Mouse (Mus musculus) B cell, adult 2 months (primary cell): ENCODE measurements at regions not wholly inside any gene's neighbourhood (a gene's known extent, or its start where the extent isn't known, plus 50 kb on each side); places are given as distances from the start of the nearest gene placed in this dataset.
"Not testable (repeated sequence)": the region's sequence is repeated elsewhere in the genome, so short reads cannot be mapped to it uniquely, and the experiment has no call there.

Source experiments
- DNase-seq, 2 experiments: peaks; one replicate each; pipeline ENCODE4 v3.0.0; 2022

DNA sequence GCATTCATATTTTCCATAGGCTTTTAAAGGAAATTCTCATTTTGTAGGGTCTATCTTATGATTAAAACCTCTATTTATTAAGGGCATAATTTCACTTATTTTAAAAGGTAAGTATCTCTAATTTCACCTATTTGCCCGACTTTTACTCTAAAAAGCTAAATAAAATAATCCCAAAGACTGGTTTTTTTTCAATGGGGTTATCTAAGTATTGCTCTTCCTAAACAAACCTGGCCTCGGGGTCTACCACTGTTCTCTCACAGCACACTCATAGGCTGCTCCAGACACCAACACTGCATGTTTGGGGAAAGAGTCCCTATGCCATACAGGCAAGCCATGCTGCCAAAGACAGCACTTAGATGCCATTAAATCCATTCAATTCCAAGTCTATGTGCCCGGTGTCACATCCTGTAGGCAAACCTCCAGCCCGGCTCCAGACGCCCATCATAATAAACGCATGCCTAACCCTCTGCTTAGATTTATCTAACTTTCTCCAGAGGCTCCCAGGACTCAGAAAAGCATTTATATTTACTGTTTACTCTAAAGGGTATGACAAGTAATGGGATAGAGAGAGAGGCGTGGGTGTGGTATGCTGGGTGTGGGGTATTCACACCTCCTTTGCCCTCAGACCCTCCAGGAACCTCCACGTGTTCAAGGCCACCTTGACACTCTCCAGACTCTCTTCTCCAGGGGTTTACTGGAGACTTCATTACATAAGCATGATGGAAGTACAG lies 62.5 kb upstream of the Cpm start:
- DNase-seq, result no peak

- peak; percentile 55 to 58 for DNase-seq
Observed at GRCm38 (mm10) chr10:117566204-117566603, 63.1 kb upstream of the Cpm start.

DNA sequence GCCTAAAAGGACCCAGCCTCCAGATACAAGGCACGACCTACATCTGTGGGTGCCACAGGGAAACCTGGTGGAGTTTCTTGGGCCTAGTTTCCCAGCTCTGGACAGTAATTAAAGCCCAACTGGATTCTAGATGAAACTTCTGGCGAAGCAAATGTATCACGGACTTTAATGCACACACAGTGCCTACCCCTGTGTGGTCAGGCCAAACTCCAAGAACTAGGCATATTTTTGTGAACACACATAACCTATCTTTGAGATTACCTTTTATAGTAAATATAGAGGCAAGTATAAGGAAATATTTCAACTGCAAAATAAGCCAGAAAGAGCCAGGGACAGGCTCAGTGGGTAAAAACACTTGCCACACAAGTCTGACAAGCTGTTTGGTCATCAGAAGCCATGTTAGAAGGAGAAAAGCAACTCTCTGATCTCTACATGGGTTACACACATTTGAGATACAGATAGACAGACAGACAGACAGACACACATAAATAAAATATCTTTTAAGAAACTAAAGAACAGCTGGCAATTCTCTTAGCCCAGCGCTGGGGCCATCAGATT lies 63.7 kb upstream of the Cpm start:
- no peak for DNase-seq

DNA sequence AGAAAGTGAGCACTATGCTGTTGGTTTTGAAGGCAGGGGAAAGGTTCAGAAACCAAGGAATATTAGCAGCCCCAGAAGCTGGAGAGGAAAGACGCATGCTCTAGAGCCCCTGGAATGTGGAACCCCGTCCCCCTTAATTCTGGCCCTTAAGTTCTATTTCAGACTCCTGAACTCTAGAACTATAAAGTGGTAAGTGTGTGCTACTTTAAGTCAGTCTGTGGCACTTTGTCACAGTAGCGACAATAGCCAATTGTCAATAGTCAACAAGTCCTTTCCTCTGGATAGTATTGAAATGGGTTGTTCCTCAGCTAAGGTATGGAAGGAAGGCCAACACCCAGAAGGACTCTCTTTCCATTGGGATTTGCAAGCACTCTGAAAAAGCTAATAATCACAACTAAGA lies 64.2 kb upstream of the Cpm start:
- no peak for DNase-seq

- no peak for DNase-seq
Observed at GRCm38 (mm10) chr10:117564118-117565040, 64.9 kb upstream of the Cpm start.

DNA sequence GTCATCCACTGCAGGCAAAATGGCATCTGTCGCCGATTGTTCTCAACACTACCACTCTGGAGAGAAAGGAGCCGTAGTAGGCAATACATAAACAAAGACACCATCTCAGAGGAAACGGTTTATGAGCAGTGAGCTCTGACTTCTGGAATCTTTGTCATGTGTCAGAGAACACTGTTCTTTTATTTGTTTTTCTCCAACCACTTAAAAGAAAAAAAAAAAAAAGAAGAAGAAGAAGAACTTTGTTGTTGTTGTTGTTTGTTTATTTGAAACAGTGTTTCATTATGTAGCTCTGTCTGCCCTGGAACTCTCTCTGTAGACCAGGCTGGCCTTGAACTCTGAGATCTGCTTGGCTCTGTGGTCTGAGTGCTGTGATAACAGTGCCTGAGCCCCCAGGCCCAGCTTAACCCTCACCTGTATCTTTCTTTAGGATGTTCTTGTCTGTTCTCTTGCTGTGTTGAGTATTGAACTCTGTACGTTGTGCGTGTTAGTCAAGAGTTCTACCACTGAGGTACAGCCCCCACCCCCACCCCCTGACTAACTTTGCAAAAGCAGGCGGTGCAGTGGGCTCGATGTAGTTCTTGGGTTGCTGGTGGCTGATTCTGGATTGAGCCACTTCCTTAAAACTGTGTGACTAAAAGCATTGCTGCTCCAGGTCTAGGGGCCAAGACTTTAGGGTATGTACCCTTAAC lies 65.7 kb upstream of the Cpm start:
- DNase-seq, result no peak

GRCm38 (mm10) chr10:117562850-117563248 lies 66.5 kb upstream of the Cpm start:
- DNase-seq, result not testable (repeated sequence)

- DNase-seq, result no peak
Observed at GRCm38 (mm10) chr10:117561909-117562849, 67.1 kb upstream of the Cpm start.

DNA sequence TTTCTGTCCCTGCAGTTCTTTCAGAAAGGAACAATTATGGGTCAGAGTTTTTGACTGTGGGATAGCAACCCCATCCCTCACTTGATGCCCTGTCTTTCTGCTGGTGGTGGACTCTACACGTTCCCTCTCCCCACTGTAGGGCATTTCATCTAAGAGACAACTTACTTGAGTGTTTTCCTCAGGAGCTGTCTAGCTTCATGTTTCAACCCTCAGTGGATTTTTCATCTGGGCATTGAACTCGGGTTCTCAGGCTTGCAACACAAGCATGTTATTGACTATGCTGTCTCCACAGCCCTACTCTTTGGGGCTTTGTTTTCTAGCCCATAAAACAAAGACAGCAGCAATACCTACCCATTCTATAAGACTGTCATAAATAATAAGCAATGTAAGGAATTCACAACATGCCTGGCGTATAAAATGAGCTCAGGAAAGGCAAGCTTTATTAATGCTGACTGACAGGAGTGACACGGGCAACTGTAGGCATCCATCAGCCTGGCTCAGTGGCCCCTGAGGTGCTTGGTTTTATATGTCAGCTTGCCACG lies 68.0 kb upstream of the Cpm start:
- no peak for DNase-seq

DNA sequence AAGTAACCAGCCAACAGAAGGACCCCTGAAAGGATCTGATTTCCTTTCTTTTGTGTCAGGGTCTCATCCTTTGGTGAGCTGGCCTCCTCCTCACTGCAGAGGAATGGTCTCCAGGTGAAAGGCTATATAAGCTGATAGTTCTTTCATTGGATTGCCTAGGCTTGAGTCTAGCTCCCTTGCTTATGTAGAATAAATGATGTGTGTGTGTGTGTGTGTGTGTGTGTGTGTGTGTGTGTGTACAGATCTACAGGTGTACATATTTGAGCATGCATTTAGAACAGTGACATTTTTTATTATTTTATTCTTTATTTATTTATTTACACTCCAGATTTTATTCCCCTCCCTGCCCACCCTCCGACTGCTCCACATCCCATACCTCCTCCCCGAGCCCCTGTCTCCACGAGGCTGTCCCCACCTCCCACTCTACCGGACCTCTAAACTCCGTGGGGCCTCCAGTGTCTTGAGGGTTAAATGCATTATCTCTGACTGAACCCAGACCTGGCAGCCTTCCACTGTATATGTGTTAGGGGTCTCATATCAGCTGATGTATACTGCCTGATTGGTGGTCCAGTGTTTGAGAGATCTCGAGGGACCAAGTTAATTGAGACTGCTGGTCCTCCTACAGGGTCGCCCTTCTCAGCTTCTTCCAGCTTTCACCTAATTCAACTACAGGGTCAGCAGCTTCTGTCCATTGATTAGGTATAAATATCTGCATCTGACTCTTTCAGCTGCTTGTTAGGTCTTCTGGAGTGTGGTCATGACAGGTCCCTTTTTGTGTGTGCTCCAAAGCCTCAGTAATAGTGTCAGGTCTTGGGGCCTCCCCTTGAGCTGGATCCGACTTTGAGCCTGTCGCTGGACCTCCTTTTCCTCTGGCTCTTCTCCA lies 68.7 kb upstream of the Cpm start:
- no peak for DNase-seq

- peak; percentile 74 to 78 for DNase-seq
Observed at GRCm38 (mm10) chr10:117559615-117560395, 69.5 kb upstream of the Cpm start.

DNA sequence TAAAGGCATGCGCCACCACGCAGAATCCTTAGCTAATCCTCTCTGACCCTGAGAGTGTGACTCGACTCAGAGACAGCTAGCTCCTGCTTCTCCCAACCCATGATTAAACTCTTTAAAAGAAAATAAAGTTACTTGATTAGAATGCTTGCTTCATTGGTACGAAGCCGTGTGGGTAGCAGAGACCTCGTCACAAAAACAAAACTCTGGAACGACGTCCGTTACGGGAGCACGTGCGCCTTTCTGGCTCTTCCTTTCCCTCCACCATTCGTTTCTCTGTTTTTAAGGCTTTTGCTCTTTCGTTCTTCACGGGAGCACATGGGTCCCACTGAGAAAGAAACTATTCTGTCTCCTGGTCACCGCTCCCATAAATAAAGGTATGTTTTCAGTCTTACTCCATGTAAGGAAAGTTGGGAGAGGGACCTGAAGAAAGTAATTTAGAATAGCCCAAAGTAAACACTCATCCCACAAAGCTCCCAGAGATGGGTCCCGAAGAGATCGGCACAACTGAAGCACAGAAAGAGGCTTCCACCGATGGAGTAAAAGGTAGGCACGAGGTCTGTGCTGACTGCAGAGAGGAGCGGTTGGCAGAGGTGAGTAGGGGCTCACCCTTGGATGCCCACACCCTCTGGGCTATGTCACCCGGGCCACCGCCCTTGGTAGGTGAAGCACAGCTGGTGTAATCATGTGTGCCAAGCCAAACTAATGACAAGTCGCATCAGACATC lies 70.2 kb upstream of the Cpm start:
- peak; percentile 57 to 63 for DNase-seq

DNA sequence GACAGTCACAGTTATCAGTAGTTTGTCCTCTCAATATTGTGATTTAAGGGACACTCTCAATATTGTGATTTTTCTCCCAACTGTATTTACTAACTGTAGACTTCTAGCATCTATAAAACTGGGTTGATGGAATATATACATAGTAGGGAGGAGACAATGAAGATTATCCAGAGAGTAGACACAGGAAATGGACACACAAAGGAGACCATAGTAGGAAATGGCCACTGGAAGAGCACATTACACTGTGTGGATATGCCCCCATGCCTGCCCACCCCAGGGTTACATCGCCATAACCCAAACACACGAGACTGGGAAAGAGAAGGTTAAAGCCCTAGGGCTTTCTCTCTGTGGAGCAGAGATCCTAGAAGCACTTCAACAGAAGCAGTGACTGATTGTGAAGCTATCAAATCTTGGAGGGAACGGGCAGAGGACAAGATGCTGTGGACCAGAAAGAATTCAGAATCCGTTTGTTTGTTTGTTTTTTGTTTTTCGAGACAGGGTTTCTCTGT lies 71.0 kb upstream of the Cpm start:
- no peak for DNase-seq

DNA sequence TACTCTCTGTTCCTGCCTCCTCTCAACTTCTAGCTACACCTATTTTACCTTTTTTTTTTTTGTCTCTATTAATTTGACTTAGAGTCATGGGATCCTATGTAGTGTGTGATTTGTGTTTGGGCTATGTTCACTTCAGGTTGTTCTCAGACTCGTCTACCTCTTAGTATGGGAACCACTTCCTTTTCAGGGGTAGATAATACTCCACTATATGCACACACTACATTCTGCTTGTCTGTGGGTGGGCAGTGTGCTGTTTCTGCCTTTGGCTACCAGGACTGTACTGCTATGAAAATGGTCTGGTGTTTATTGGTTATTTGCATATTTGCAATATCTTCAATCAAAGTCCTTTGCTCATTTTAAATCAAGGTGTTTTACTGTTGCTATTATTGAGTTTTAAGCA lies 71.6 kb upstream of the Cpm start:
- no peak for DNase-seq

- no peak for DNase-seq
Observed at GRCm38 (mm10) chr10:117556851-117557542, 72.3 kb upstream of the Cpm start.

DNA sequence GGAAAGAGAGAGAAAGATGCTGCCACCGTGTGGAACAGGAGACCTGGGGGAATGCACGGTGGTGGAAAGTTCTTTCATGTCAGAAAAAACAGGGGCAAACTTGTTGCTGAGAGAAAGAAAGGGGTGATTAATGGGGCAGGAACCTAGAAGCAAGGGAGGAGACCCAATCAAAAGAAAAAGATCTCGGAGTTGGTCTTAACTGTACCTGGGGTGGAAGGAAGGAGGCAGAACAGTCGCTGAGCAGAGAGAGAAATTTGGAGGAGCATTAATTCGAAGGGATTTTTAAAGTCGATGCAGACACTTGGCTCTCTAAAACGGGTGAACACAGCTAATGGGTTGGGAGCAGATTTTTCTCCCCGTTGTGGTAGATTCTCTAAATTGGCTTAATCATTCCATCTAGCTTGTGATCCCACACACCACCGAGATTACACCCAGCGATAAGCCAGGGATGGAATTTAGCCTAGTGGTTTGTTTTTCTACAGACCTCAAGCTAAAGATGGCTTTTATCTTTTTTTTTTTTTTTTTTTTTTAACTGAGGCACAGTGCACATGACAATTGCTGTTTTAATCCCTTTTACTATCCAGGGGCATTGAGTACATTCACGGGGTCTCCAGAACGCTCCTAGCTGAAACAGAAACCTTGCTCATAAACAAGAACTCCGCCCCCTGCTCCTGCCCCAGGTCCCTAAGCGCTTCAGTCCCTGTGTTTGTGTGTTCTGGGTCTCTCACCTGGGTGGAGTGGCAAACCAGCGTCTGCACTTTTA lies 73.1 kb upstream of the Cpm start:
- DNase-seq, result peak in 1 of 2 experiments; percentile 21

GRCm38 (mm10) chr10:117555542-117555941 lies 73.8 kb upstream of the Cpm start:
- DNase-seq, result no peak
